In the genomic region with DNA sequence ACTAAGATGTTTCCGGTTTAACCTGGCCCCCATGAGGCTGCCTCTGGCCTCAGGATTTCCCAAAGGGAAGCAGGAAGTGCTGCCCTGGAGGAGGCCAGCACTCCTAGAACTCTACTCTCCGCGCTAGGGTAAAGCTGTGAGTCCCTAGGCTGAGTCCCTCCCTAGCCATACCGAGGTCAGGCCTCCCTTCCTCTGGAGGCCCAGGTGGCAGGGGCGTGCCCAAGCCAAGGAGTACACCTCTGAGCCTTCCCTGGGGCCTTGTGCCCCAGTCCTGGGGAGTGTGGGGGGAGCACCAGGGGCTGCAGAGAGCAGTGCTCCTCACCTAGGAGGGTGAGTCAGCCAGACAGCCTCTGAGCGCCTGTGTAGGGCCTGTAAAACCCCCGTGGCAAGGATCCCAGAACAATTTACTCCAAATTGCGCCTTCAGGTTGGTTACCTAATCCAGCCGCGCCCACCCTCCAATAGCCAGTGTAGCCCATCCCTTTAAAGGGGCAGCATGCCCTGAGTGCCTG, we compare ENCODE assay signal across 8 mouse cellular contexts. TPM values are rescaled to one million over a fixed set of nuclear protein-coding genes. Genes with fewer than 3 reads are reported as not detected.
DNase-seq lines count a peak whose midpoint lies in the region; ATAC-seq and TF ChIP-seq lines count a peak whose summit lies in the region.

No protein-coding gene starts in this region.

- intact Hi-C loops in gastrocnemius, adult 2 months (cut with DNase I): no loop called here

- no peak for TF ChIP-seq CTCF in gastrocnemius, adult 2 months (IDR thresholded peaks at IDR 0.05)
- no peak for TF ChIP-seq CTCF in brain, embryonic 14.5 days (IDR thresholded peaks at IDR 0.05; ENCODE audit: borderline replicate concordance, extremely low read depth, insufficient read depth, insufficient read length)

- WGBS in hindbrain, embryonic 11.5 days: 18% methylated on average over 10 of the region's 10 CpGs
- WGBS in liver, embryonic 13.5 days (ENCODE audit: insufficient replicate concordance): 31% methylated on average over 10 of the region's 10 CpGs
- 16% methylated on average over 10 of the region's 10 CpGs for WGBS in stomach, embryonic 16.5 days

- TF ChIP-seq POLR2A in brain, embryonic 14.5 days (IDR thresholded peaks at IDR 0.05; ENCODE audit: borderline replicate concordance, extremely low read depth, insufficient read depth, insufficient read length, poor library complexity, severe bottlenecking): no peak

- no peak overlapping the region for H3K4me2 ChIP-seq in hindbrain, embryonic 11.5 days (replicated peaks; ENCODE audit: low read depth, low read length)
- peak overlapping the region; percentile 98 for H3K4me2 ChIP-seq in liver, embryonic 13.5 days
- peak overlapping the region; percentile 67 for H3K4me2 ChIP-seq in stomach, embryonic 16.5 days (ENCODE audit: low read depth, low read length)

- H3K9me3 ChIP-seq in hindbrain, embryonic 11.5 days (ENCODE audit: control insufficient read depth, low read length): no peaks in the 10 kb centered on the region
- H3K9me3 ChIP-seq in liver, embryonic 13.5 days (replicated peaks): no peaks in the 10 kb centered on the region
- H3K9me3 ChIP-seq in stomach, embryonic 16.5 days (replicated peaks; ENCODE audit: control insufficient read depth, low read length): no peaks in the 10 kb centered on the region

- peak overlapping the region; percentile 75 for H3K4me3 ChIP-seq in gastrocnemius, adult 2 months
- peak overlapping the region; percentile 6; the same call in 1 of the 2 replicates for H3K4me3 ChIP-seq in hindbrain, embryonic 11.5 days (ENCODE audit: low read depth, low read length)
- H3K4me3 ChIP-seq in liver, embryonic 13.5 days (replicated peaks): peak overlapping the region; percentile 75
- H3K4me3 ChIP-seq in stomach, embryonic 16.5 days (replicated peaks; ENCODE audit: low read length): peak overlapping the region; percentile 78

- peak overlapping the region; percentile 74; the same call in 1 of the 2 replicates for H3K27ac ChIP-seq in gastrocnemius, adult 2 months
- H3K27ac ChIP-seq in hindbrain, embryonic 11.5 days (ENCODE audit: low read depth, low read length): no peak overlapping the region
- peak overlapping the region; percentile 6; the same call in 1 of the 2 replicates for H3K27ac ChIP-seq in liver, embryonic 13.5 days
- H3K27ac ChIP-seq in stomach, embryonic 16.5 days (ENCODE audit: low read length): peak overlapping the region; percentile 92

- H3K36me3 ChIP-seq in hindbrain, embryonic 11.5 days (ENCODE audit: control insufficient read depth, insufficient read depth, low read length): no peaks in the 10 kb centered on the region
- H3K36me3 ChIP-seq in liver, embryonic 13.5 days: no peaks in the 10 kb centered on the region
- no peaks in the 10 kb centered on the region for H3K36me3 ChIP-seq in stomach, embryonic 16.5 days (ENCODE audit: control insufficient read depth, insufficient read depth, low read length)

- H3K27me3 ChIP-seq in hindbrain, embryonic 11.5 days (ENCODE audit: control insufficient read depth, insufficient read depth, low read length): no peaks in the 10 kb centered on the region
- peaks cover 45% of the 10 kb centered on the region for H3K27me3 ChIP-seq in liver, embryonic 13.5 days
- no peaks in the 10 kb centered on the region for H3K27me3 ChIP-seq in stomach, embryonic 16.5 days (ENCODE audit: control insufficient read depth, insufficient read depth, low read length)

- no peaks in the 10 kb centered on the region; the same call in none of the 2 replicates for H3K4me1 ChIP-seq in hindbrain, embryonic 11.5 days (replicated peaks; ENCODE audit: control insufficient read depth, insufficient read depth, low read length)
- peaks cover 39% of the 10 kb centered on the region for H3K4me1 ChIP-seq in liver, embryonic 13.5 days (replicated peaks)
- peaks cover 11% of the 10 kb centered on the region for H3K4me1 ChIP-seq in stomach, embryonic 16.5 days (ENCODE audit: control insufficient read depth, insufficient read depth, low read length)

- no peak for DNase-seq in gastrocnemius, adult 2 months
- no peak for DNase-seq in gastrocnemius, adult 8-10 months (ENCODE audit: low spot score in 2 of 2)
- peak; percentile 17 for DNase-seq in brain, embryonic 14.5 days (ENCODE audit: low read depth)
- peak; percentile 31 for DNase-seq in hindbrain, embryonic 11.5 days (ENCODE audit: low spot score)
- DNase-seq in liver, embryonic 13.5 days: no peak
- DNase-seq in urinary bladder, postnatal 25 days (ENCODE audit: low spot score): no peak
- DNase-seq in frontal cortex, postnatal 10 days (ENCODE audit: low spot score in 2 of 2): no peak

- ATAC-seq in hindbrain, embryonic 11.5 days (ENCODE audit: low FRiP score): no peak
- ATAC-seq in liver, embryonic 13.5 days (ENCODE audit: low read depth): no peak
- peak; percentile 72 for ATAC-seq in stomach, embryonic 16.5 days (ENCODE audit: insufficient read depth, low FRiP score)

- H3K9ac ChIP-seq in hindbrain, embryonic 11.5 days (ENCODE audit: low read depth, low read length): no peak overlapping the region
- H3K9ac ChIP-seq in liver, embryonic 13.5 days: peak overlapping the region; percentile 75; the same call in 1 of the 2 replicates
- peak overlapping the region; percentile 90 for H3K9ac ChIP-seq in stomach, embryonic 16.5 days (ENCODE audit: low read length)

RNA-seq across cellular contexts. Expression of gene Rps6ka1, which starts 1.6 kb away (rescaled TPM):
- total RNA-seq in gastrocnemius, adult 2 months (2021): 1 to 10 TPM; 3.5 to 4.8 TPM
- total RNA-seq in gastrocnemius, adult 8-10 months (2022): 1 to 10 TPM; 3.3 to 4.7 (median 4.0) TPM
- polyA plus RNA-seq in brain, embryonic 14.5 days (2012; rRNA removed): 15.8 and 20.1 TPM in 2 replicates
- polyA plus RNA-seq in hindbrain, embryonic 11.5 days (2014; fragmentation: Nextera tagmentation; extraction: Ambion mirVana): 27.9 and 28.7 TPM in 2 replicates
- polyA plus RNA-seq in liver, embryonic 13.5 days (2015; fragmentation: Nextera tagmentation; extraction: Ambion mirVana): 50.3 and 54.2 TPM in 2 replicates
- 69.2 and 71.8 TPM in 2 replicates for polyA plus RNA-seq in stomach, embryonic 16.5 days (2015; fragmentation: Nextera tagmentation; extraction: Ambion mirVana)

Comparison
In these comparisons a context has a peak if more than half of its experiments do, and no peak if none do; other contexts are left out.
1. DNase-seq: peak in brain, embryonic 14.5 days (single experiment) and hindbrain, embryonic 11.5 days (single experiment); none in gastrocnemius, adult 2 months (single experiment), gastrocnemius, adult 8-10 months (0 of 2), liver, embryonic 13.5 days (single experiment), urinary bladder, postnatal 25 days (single experiment) and frontal cortex, postnatal 10 days (0 of 2).
2. H3K4me3 ChIP-seq: peak in every context shown above with its lines; median percentile 78 in stomach, embryonic 16.5 days; 75 in gastrocnemius, adult 2 months; 75 in liver, embryonic 13.5 days; 6 in hindbrain, embryonic 11.5 days.